Mouse (Mus musculus) subcutaneous adipose tissue, adult 2 months (tissue): ENCODE data around the gene Klre1. TPM values are rescaled to one million over a fixed set of nuclear protein-coding genes. Genes with fewer than 3 reads are reported as not detected.

Source experiments
- polyA plus RNA-seq: library from polyadenylated mRNA; depleted of rRNA; stranded (reverse); fragments of >200 nt; gene quantifications from 2 replicates; pipeline ENCODE4 v1.2.3, GENCODE M21; 2012; ENCODE audit warnings: low replicate concordance; rRNA removed

Gene Klre1
- 0.32 and 1.4 TPM in 2 replicates for polyA plus RNA-seq

DNA sequence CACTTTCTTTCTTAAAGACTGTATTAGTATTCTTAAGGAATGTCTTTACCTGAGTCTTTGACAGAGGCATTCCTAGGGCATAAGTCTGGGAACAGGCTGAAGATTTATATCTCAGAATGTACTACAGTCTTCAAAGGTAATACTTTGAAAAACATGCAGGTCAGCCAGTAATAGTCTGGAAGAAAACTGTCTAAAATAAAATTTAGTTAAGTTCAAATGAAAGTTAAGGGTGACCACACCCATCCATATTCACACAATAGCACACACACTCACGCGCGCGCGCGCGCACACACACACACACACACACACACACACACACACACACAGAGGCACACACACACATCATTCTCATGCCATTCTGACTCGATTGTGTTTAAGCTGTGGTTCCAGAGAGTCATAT, at the start of gene Klre1:
Klre1 (plus strand) TSS at position 301 of the 400 bp plus-strand sequence.

GRCm38 (mm10) chr6:129532942-129533860, 44.5 kb upstream of the Klre1 start, which contains the start of gene Gabarapl1:
Gabarapl1 (plus strand) TSS chr6:129533160.

GRCm38 (mm10) chr6:129591508-129591907, 13.8 kb downstream of the Klre1 start, which contains the start of gene Klrd1:
Klrd1 (plus strand) TSS chr6:129591782.

DNA sequence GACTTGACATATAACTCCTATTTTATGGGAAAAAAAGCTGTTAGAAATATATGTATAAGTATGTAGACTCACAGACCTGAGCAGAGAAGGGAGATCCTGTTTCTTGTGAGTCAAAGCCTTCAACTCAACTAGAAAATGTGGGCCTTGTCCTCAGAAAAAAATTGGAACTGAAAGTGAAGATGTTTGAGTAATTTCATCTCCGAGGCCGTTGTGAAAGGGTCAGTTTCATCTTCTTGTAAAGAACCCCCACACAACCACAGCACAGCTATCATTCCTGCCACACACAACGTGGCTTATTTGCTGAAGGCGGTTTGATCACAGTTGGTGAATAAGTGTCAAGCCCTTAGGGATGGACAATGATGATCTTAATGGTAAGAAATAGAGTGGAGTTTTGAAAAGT, 46.0 kb downstream of the Klre1 start, which contains the start of gene Klrk1:
Klrk1 (minus strand) TSS at position 130 of the 400 bp plus-strand sequence.

Other genes with a start within 250 kb of the Klre1 start
- gene 4922502D21Rik, start 246.1 kb upstream of the Klre1 start, polyA plus RNA-seq = not detected in 2 replicates
- 2.4 and 6.7 TPM in 2 replicates for gene Clec12a, start 235.2 kb upstream of the Klre1 start, polyA plus RNA-seq
- 0.14 TPM in 1 of 2 replicates, not detected in the other for gene Clec12b, start 192.0 kb upstream of the Klre1 start, polyA plus RNA-seq
- gene Clec1b, start 180.6 kb upstream of the Klre1 start, polyA plus RNA-seq = 0.17 and 0.42 TPM in 2 replicates
- 1.2 and 3.6 TPM in 2 replicates for gene Clec9a, start 169.0 kb upstream of the Klre1 start, polyA plus RNA-seq
- 2.2 and 4.0 TPM in 2 replicates for gene Clec1a, start 125.9 kb upstream of the Klre1 start, polyA plus RNA-seq
- gene Olr1, start 70.7 kb upstream of the Klre1 start, polyA plus RNA-seq = 0.13 and 0.29 TPM in 2 replicates
- not detected in 2 replicates for gene Tmem52b, start 65.3 kb upstream of the Klre1 start, polyA plus RNA-seq
- 110 and 137 TPM in 2 replicates for gene Gabarapl1, start 44.7 kb upstream of the Klre1 start, polyA plus RNA-seq
- gene Klrd1, start 13.9 kb downstream of the Klre1 start, polyA plus RNA-seq = 0.34 and 1.9 TPM in 2 replicates
- 0.82 and 1.6 TPM in 2 replicates for gene Klrk1, start 46.0 kb downstream of the Klre1 start, polyA plus RNA-seq
- 0.26 and 2.8 TPM in 2 replicates for gene Klrc3, start 65.4 kb downstream of the Klre1 start, polyA plus RNA-seq
- 0.13 and 0.85 TPM in 2 replicates for gene Klrc2, start 82.8 kb downstream of the Klre1 start, polyA plus RNA-seq
- 0.15 and 0.69 TPM in 2 replicates for gene Klrc1, start 101.1 kb downstream of the Klre1 start, polyA plus RNA-seq
- gene Klri1, start 139.2 kb downstream of the Klre1 start, polyA plus RNA-seq = 0.31 TPM in 1 of 2 replicates, not detected in the other
- 0.11 and 0.15 TPM in 2 replicates for gene Klri2, start 162.6 kb downstream of the Klre1 start, polyA plus RNA-seq
- gene Gm156, start 206.4 kb downstream of the Klre1 start, polyA plus RNA-seq = not detected in 2 replicates